Mouse (Mus musculus): ENCODE data around the gene Apol11b. TPM values are rescaled to one million over a fixed set of nuclear protein-coding genes. Genes with fewer than 3 reads are reported as not detected.
"Not testable (repeated sequence)": the region's sequence is repeated elsewhere in the genome, so short reads cannot be mapped to it uniquely, and the experiment has no call there.

The Apol11b gene
- polyA plus RNA-seq, 1 experiment from 2014 or later = not detected

GRCm38 (mm10) chr15:77626471-77626870, 16.6 kb downstream of the Apol11b start:
- WGBS = 92% methylated on average over 4 of the region's 4 CpGs

DNA sequence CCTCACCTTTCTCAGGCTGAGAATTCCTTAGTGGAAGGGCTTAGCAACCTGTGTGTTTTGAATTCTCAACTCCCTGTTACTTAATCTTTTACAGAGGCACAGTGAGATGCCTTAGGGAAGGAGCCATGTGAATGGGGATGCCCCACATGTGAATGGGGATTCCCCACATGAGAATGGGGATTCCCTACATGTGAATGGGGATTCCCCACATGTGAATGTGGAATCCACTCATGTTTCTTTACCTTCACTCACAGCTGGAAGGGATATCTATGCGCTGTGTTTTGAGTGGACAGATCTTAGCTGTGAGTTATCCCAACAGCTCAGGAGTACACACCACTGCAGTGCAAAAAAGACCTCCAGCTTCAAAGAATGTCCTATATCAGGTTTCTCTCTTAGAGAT, 18.4 kb downstream of the Apol11b start:
- no peak for ATAC-seq (ENCODE audit: low FRiP score, low TSS enrichment)
- Histone ChIP-seq H3K27me3 (ENCODE audit: control insufficient read depth, insufficient read depth, low read length) (no peaks in the 10 kb centered on the region), H3K4me3 (replicated peaks; ENCODE audit: low read depth, low read length) (no peak overlapping the region), H3K9ac (replicated peaks; ENCODE audit: low read length) (no peak overlapping the region), H3K27ac (replicated peaks; ENCODE audit: low read depth, low read length) (no peak overlapping the region), H3K4me1 (ENCODE audit: control insufficient read depth, insufficient read depth, low read length) (no peaks in the 10 kb centered on the region), H3K4me2 (ENCODE audit: low read length) (no peak overlapping the region), H3K36me3 (ENCODE audit: control insufficient read depth, insufficient read depth, low read length) (no peaks in the 10 kb centered on the region), H3K9me3 (ENCODE audit: control insufficient read depth, low read length) (no peaks in the 10 kb centered on the region)
- 86% methylated on average over 1 of the region's 1 CpGs for WGBS
- no peak for DNase-seq

More at GRCm38 (mm10) chr15:77626471-77626870, 16.6 kb downstream of the Apol11b start:
- H3K27me3 ChIP-seq (ENCODE audit: control insufficient read depth, insufficient read depth, low read length); H3K9me3 ChIP-seq (ENCODE audit: control insufficient read depth, low read length); H3K9ac ChIP-seq (replicated peaks; ENCODE audit: low read length); H3K36me3 ChIP-seq (ENCODE audit: control insufficient read depth, insufficient read depth, low read length); H3K4me2 ChIP-seq (ENCODE audit: low read length); H3K4me1 ChIP-seq (ENCODE audit: control insufficient read depth, insufficient read depth, low read length); ATAC-seq (ENCODE audit: low FRiP score, low TSS enrichment); H3K4me3 ChIP-seq (replicated peaks; ENCODE audit: low read depth, low read length); H3K27ac ChIP-seq (replicated peaks; ENCODE audit: low read depth, low read length); DNase-seq: not testable (repeated sequence)

- ATAC-seq (ENCODE audit: low FRiP score, low TSS enrichment) (no peak), DNase-seq (no peak)
- Histone ChIP-seq H3K9me3 (ENCODE audit: control insufficient read depth, low read length) (no peaks in the 10 kb centered on the region), H3K4me2 (ENCODE audit: low read length) (no peak overlapping the region), H3K9ac (replicated peaks; ENCODE audit: low read length) (no peak overlapping the region), H3K27ac (replicated peaks; ENCODE audit: low read depth, low read length) (no peak overlapping the region), H3K4me3 (replicated peaks; ENCODE audit: low read depth, low read length) (no peak overlapping the region), H3K4me1 (ENCODE audit: control insufficient read depth, insufficient read depth, low read length) (no peaks in the 10 kb centered on the region), H3K36me3 (ENCODE audit: control insufficient read depth, insufficient read depth, low read length) (no peaks in the 10 kb centered on the region), H3K27me3 (ENCODE audit: control insufficient read depth, insufficient read depth, low read length) (no peaks in the 10 kb centered on the region)
- WGBS = 93% methylated on average over 3 of the region's 3 CpGs
These were observed 37.0 kb downstream of the Apol11b start for GRCm38 (mm10) chr15:77606069-77606468.

DNA sequence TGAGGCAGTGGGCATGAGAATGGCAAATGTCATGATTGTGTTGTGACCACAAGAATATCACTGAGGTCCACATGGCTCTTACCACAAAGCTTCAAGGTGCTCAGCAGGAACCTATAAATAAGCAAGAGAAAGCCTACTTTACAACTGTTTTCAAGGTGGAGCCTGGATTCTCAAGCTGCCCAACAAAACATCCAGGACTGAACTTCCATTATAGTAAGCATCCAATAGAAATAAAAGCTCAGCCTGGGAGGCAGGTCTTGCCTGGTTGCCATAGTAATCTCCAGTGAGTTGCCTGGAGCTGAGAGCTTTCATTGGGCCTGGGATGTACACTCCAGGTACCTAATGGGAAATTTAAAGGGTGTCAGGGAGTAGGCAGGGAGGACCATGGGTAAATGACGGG, 44.1 kb downstream of the Apol11b start, which contains the start of gene Gm36245:
Gene Gm36245 (plus strand): TSS at position 301 of the 400 bp plus-strand sequence.
- no peaks in the 10 kb centered on the region for H3K36me3 ChIP-seq (ENCODE audit: control insufficient read depth, insufficient read depth, low read length)
- no peak within 1 kb of the TSS for H3K27ac ChIP-seq (replicated peaks; ENCODE audit: low read depth, low read length)
- no peaks in the 10 kb centered on the region for H3K4me1 ChIP-seq (ENCODE audit: control insufficient read depth, insufficient read depth, low read length)
- H3K9ac ChIP-seq (replicated peaks; ENCODE audit: low read length) = no peak within 1 kb of the TSS
- ATAC-seq (ENCODE audit: low FRiP score, low TSS enrichment) (no peak), DNase-seq (no peak)
- H3K4me3 ChIP-seq (replicated peaks; ENCODE audit: low read depth, low read length) = no peak within 1 kb of the TSS
- whole genome bisulfite sequencing = 88% methylated on average over 1 of the region's 1 CpGs
- no peaks in the 10 kb centered on the region for H3K9me3 ChIP-seq (ENCODE audit: control insufficient read depth, low read length)
- H3K4me2 ChIP-seq (ENCODE audit: low read length) = no peak within 1 kb of the TSS
- no peaks in the 10 kb centered on the region for H3K27me3 ChIP-seq (ENCODE audit: control insufficient read depth, insufficient read depth, low read length)

GRCm38 (mm10) chr15:77598429-77598828, 44.7 kb downstream of the Apol11b start:
- Histone ChIP-seq H3K4me1 (ENCODE audit: control insufficient read depth, insufficient read depth, low read length) (no peaks in the 10 kb centered on the region), H3K4me2 (ENCODE audit: low read length) (no peak overlapping the region), H3K9me3 (ENCODE audit: control insufficient read depth, low read length) (no peaks in the 10 kb centered on the region), H3K27me3 (ENCODE audit: control insufficient read depth, insufficient read depth, low read length) (no peaks in the 10 kb centered on the region), H3K4me3 (replicated peaks; ENCODE audit: low read depth, low read length) (no peak overlapping the region), H3K36me3 (ENCODE audit: control insufficient read depth, insufficient read depth, low read length) (no peaks in the 10 kb centered on the region), H3K9ac (replicated peaks; ENCODE audit: low read length) (no peak overlapping the region), H3K27ac (replicated peaks; ENCODE audit: low read depth, low read length) (no peak overlapping the region)
- ATAC-seq (ENCODE audit: low FRiP score, low TSS enrichment) (no peak), DNase-seq (no peak)
- WGBS = 86% methylated on average over 3 of the region's 3 CpGs

GRCm38 (mm10) chr15:77595961-77596360, 47.1 kb downstream of the Apol11b start, which contains the start of gene Apol10b:
Gene Apol10b, minus strand, starts transcription at chr15:77596125.
- Histone ChIP-seq H3K4me3 (replicated peaks; ENCODE audit: low read depth, low read length) (no peak within 1 kb of the TSS), H3K27me3 (ENCODE audit: control insufficient read depth, insufficient read depth, low read length) (no peaks in the 10 kb centered on the region), H3K4me2 (ENCODE audit: low read length) (no peak within 1 kb of the TSS), H3K36me3 (ENCODE audit: control insufficient read depth, insufficient read depth, low read length) (no peaks in the 10 kb centered on the region), H3K9ac (replicated peaks; ENCODE audit: low read length) (no peak within 1 kb of the TSS), H3K4me1 (ENCODE audit: control insufficient read depth, insufficient read depth, low read length) (no peaks in the 10 kb centered on the region), H3K27ac (replicated peaks; ENCODE audit: low read depth, low read length) (no peak within 1 kb of the TSS), H3K9me3 (ENCODE audit: control insufficient read depth, low read length) (no peaks in the 10 kb centered on the region)
- WGBS = 64% methylated on average over 5 of the region's 5 CpGs
- no peak for DNase-seq
- ATAC-seq (ENCODE audit: low FRiP score, low TSS enrichment) = no peak

GRCm38 (mm10) chr15:77593557-77593956, 49.5 kb downstream of the Apol11b start:
- no peak for ATAC-seq (ENCODE audit: low FRiP score, low TSS enrichment)
- Histone ChIP-seq H3K27ac (replicated peaks; ENCODE audit: low read depth, low read length) (no peak overlapping the region), H3K27me3 (ENCODE audit: control insufficient read depth, insufficient read depth, low read length) (no peaks in the 10 kb centered on the region), H3K4me1 (ENCODE audit: control insufficient read depth, insufficient read depth, low read length) (no peaks in the 10 kb centered on the region), H3K36me3 (ENCODE audit: control insufficient read depth, insufficient read depth, low read length) (no peaks in the 10 kb centered on the region), H3K4me3 (replicated peaks; ENCODE audit: low read depth, low read length) (no peak overlapping the region), H3K9ac (replicated peaks; ENCODE audit: low read length) (no peak overlapping the region), H3K4me2 (ENCODE audit: low read length) (no peak overlapping the region), H3K9me3 (ENCODE audit: control insufficient read depth, low read length) (no peaks in the 10 kb centered on the region)
- 88% methylated on average over 1 of the region's 1 CpGs for WGBS
- DNase-seq = no peak

GRCm38 (mm10) chr15:77590881-77591280, 52.2 kb downstream of the Apol11b start:
- H3K4me3 ChIP-seq (replicated peaks; ENCODE audit: low read depth, low read length) = no peak overlapping the region
- WGBS = 83% methylated on average over 2 of the region's 2 CpGs
- no peaks in the 10 kb centered on the region for H3K9me3 ChIP-seq (ENCODE audit: control insufficient read depth, low read length)
- DNase-seq = no peak
- H3K4me1 ChIP-seq (ENCODE audit: control insufficient read depth, insufficient read depth, low read length) = no peaks in the 10 kb centered on the region
- H3K4me2 ChIP-seq (ENCODE audit: low read length) = no peak overlapping the region
- H3K27me3 ChIP-seq (ENCODE audit: control insufficient read depth, insufficient read depth, low read length) = no peaks in the 10 kb centered on the region
- no peaks in the 10 kb centered on the region for H3K36me3 ChIP-seq (ENCODE audit: control insufficient read depth, insufficient read depth, low read length)
- no peak overlapping the region for H3K27ac ChIP-seq (replicated peaks; ENCODE audit: low read depth, low read length)
- ATAC-seq (ENCODE audit: low FRiP score, low TSS enrichment) = no peak
- H3K9ac ChIP-seq (replicated peaks; ENCODE audit: low read length) = no peak overlapping the region

DNA sequence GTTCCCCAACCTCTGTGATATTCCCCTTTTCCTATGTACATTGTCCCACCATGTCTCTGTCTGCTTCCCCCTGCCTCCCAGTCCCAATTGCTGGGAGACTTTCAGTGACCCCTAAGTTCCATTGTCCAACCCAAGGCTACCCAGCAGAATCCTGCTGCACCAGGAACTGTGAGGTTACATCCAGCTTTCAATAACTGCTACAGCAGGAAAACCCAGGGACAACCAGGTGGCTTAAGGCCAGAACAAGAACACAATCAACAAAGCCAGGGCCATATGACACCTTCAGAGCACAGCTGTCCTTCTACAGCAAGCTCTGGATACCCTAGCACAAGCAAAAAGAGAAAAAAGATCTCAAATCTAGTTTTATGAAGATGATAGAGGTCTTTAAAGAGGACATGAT, 54.1 kb downstream of the Apol11b start:
- Histone ChIP-seq H3K27ac (replicated peaks; ENCODE audit: low read depth, low read length) (no peak overlapping the region), H3K9me3 (ENCODE audit: control insufficient read depth, low read length) (no peaks in the 10 kb centered on the region), H3K4me3 (replicated peaks; ENCODE audit: low read depth, low read length) (no peak overlapping the region), H3K27me3 (ENCODE audit: control insufficient read depth, insufficient read depth, low read length) (no peaks in the 10 kb centered on the region), H3K36me3 (ENCODE audit: control insufficient read depth, insufficient read depth, low read length) (no peaks in the 10 kb centered on the region), H3K9ac (replicated peaks; ENCODE audit: low read length) (no peak overlapping the region), H3K4me2 (ENCODE audit: low read length) (no peak overlapping the region), H3K4me1 (ENCODE audit: control insufficient read depth, insufficient read depth, low read length) (no peaks in the 10 kb centered on the region)
- DNase-seq (no peak), ATAC-seq (ENCODE audit: low FRiP score, low TSS enrichment) (no peak)

Measured in midbrain, embryonic 14.5 days (tissue).